Mouse (Mus musculus) E14TG2a.4 (cell line): ENCODE data around the gene Gm5538.

Experiments
- CTCF ChIP-seq: conservative IDR thresholded peaks from 2 replicates; pipeline ENCODE4 v1.5.1; 2014; ENCODE audit warnings: low read length
- NANOG ChIP-seq: IDR thresholded peaks from 2 replicates; pipeline ENCODE4 v1.6.1; 2014; ENCODE audit warnings: borderline replicate concordance, low read length, mixed read lengths
- POU5F1 ChIP-seq: IDR thresholded peaks from 2 replicates; pipeline ENCODE4 v1.6.1; 2014; ENCODE audit warnings: low read length, borderline replicate concordance

GRCm38 (mm10) chr3:59702614-59703110 lies 26.9 kb upstream of the Gm5538 start:
- TF ChIP-seq CTCF (no peak), POU5F1 (no peak), NANOG (no peak)
